ENCODE assay signal across 9 mouse cellular contexts in the genomic region with DNA sequence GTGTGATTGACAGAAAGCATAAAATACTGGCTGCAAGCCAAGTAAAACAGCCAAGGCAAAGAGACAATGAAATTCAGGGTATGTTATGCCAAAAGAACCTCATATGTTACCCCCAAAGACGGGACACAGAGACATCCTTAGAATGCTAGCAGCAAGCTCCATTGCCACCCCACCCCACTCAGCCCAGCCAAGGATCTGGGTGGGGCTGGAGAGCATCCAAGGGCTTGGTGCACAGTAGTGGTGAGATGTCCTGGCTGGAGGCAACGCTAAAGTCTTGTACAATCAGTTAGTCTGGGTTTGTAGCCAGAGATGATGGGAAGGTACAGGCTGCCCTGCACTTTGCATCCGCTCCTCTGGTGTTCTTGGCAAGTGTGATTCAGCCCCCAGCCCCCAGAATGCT. TPM values are rescaled to one million over a fixed set of nuclear protein-coding genes. Genes with fewer than 3 reads are reported as not detected.
DNase-seq lines count a peak whose midpoint lies in the region; ATAC-seq lines count a peak whose summit lies in the region.
"Had no signal": no experiment of that assay in that cellular context is flagged by ENCODE, and none has a peak within 500 bp of the region (broad histone marks: within the 10 kb centered on the region; RNA-seq: fewer than 3 reads in every experiment).

No protein-coding gene starts in this region.

- no peak overlapping the region for H3K27ac ChIP-seq in kidney, embryonic 14.5 days (ENCODE audit: low read depth, low read length)
- H3K27ac ChIP-seq in kidney, embryonic 15.5 days: peak overlapping the region; percentile 78

- peak; percentile 17 for ATAC-seq in kidney, embryonic 14.5 days (ENCODE audit: low FRiP score, low TSS enrichment)
- ATAC-seq in common myeloid progenitor, adult 5-6 weeks (replicated peaks; ENCODE audit: low read depth, poor library complexity, severe bottlenecking): peak; percentile 36
- no peak; the same call in 1 of the 2 replicates for ATAC-seq in kidney, embryonic 15.5 days (replicated peaks; ENCODE audit: low FRiP score)

- no peaks in the 10 kb centered on the region for H3K4me1 ChIP-seq in kidney, embryonic 14.5 days (ENCODE audit: control insufficient read depth, insufficient read depth, low read length)
- peaks cover 13% of the 10 kb centered on the region for H3K4me1 ChIP-seq in kidney, embryonic 15.5 days

- peak overlapping the region; percentile 68 for H3K4me2 ChIP-seq in kidney, embryonic 14.5 days (replicated peaks; ENCODE audit: low read depth, low read length)
- peak overlapping the region; percentile 71 for H3K4me2 ChIP-seq in kidney, embryonic 15.5 days

- H3K9me3 ChIP-seq in kidney, embryonic 14.5 days (ENCODE audit: control insufficient read depth, low read length): no peaks in the 10 kb centered on the region
- H3K9me3 ChIP-seq in kidney, embryonic 15.5 days (replicated peaks): no peaks in the 10 kb centered on the region

- H3K36me3 ChIP-seq in kidney, embryonic 14.5 days (ENCODE audit: control insufficient read depth, insufficient read depth, low read length): no peaks in the 10 kb centered on the region
- H3K36me3 ChIP-seq in kidney, embryonic 15.5 days: no peaks in the 10 kb centered on the region

- H3K27me3 ChIP-seq in kidney, embryonic 14.5 days (ENCODE audit: control insufficient read depth, insufficient read depth, low read length): no peaks in the 10 kb centered on the region
- no peaks in the 10 kb centered on the region for H3K27me3 ChIP-seq in kidney, embryonic 15.5 days

- WGBS in kidney, embryonic 14.5 days: 72% methylated on average over 3 of the region's 3 CpGs
- WGBS in kidney, embryonic 15.5 days: 53% methylated on average over 3 of the region's 3 CpGs

- H3K9ac ChIP-seq in kidney, embryonic 14.5 days (ENCODE audit: low read depth, low read length): peak overlapping the region; percentile 63
- H3K9ac ChIP-seq in kidney, embryonic 15.5 days: peak overlapping the region; percentile 43

- peak overlapping the region; percentile 47 for H3K4me3 ChIP-seq in kidney, embryonic 14.5 days (ENCODE audit: low read length)
- H3K4me3 ChIP-seq in kidney, embryonic 15.5 days (replicated peaks): peak overlapping the region; percentile 48

- no peak for DNase-seq in kidney, adult 9 months
- DNase-seq in heart, adult 18-20 months: peak; percentile 76 to 77
- DNase-seq in lung, postnatal 10 days: peak; percentile 78
- peak; percentile 81 for DNase-seq in testis, postnatal 10 days (ENCODE audit: low spot score)
- no peak for DNase-seq in c-Kit-positive CD71-positive TER-119-positive erythroid progenitor cells, embryonic 14.5 days (ENCODE audit: low spot score)

RNA-seq across cellular contexts. Expression of a gene that starts 21.6 kb away (rescaled TPM):
- polyA plus RNA-seq in kidney, embryonic 14.5 days (2014; fragmentation: Nextera tagmentation; extraction: Ambion mirVana): 48.0 and 63.6 TPM in 2 replicates
- 16.2 and 23.6 TPM in 2 replicates for total RNA-seq in common myeloid progenitor, adult 5-6 weeks (2017)
- 10 to 100 TPM; 19.3 to 23.4 TPM for total RNA-seq in heart, adult 18-20 months (2021)
- polyA plus RNA-seq in kidney, embryonic 15.5 days (2015; fragmentation: Nextera tagmentation; extraction: Ambion mirVana): 58.7 and 62.9 TPM in 2 replicates

RNA-seq across cellular contexts. Expression of a gene that starts 49.8 kb away (rescaled TPM):
- 1.4 TPM in 1 of 2 replicates, not detected in the other for polyA plus RNA-seq in kidney, embryonic 14.5 days (2014; fragmentation: Nextera tagmentation; extraction: Ambion mirVana)
- total RNA-seq in common myeloid progenitor, adult 5-6 weeks (2017): 4.8 TPM in 1 of 2 replicates, not detected in the other
- total RNA-seq in heart, adult 18-20 months (2021): 1 to 10 TPM; 5.5 to 6.7 TPM
- 1.1 and 3.9 TPM in 2 replicates for polyA plus RNA-seq in kidney, embryonic 15.5 days (2015; fragmentation: Nextera tagmentation; extraction: Ambion mirVana)
- total RNA-seq: CH12.LX had no signal

RNA-seq across cellular contexts. Expression of a gene that starts 49.9 kb away (rescaled TPM):
- 12.8 and 17.2 TPM in 2 replicates for polyA plus RNA-seq in kidney, embryonic 14.5 days (2014; fragmentation: Nextera tagmentation; extraction: Ambion mirVana)
- total RNA-seq in common myeloid progenitor, adult 5-6 weeks (2017): 51.4 and 79.9 TPM in 2 replicates
- total RNA-seq in heart, adult 18-20 months (2021): 10 to 100 TPM; 44.2 to 67.1 TPM
- 66.2 and 161 TPM in 2 replicates for polyA plus RNA-seq in kidney, embryonic 15.5 days (2015; fragmentation: Nextera tagmentation; extraction: Ambion mirVana)
- total RNA-seq: CH12.LX had no signal

Comparison
In these comparisons a context has a peak if more than half of its experiments do, and no peak if none do; other contexts are left out.
1. DNase-seq: peak in heart, adult 18-20 months (2 of 2), lung, postnatal 10 days (single experiment) and testis, postnatal 10 days (single experiment); none in kidney, adult 9 months (single experiment) and c-Kit-positive CD71-positive TER-119-positive erythroid progenitor cells, embryonic 14.5 days (single experiment).